ENCODE assay signal across 7 mouse cellular contexts in the genomic region with DNA sequence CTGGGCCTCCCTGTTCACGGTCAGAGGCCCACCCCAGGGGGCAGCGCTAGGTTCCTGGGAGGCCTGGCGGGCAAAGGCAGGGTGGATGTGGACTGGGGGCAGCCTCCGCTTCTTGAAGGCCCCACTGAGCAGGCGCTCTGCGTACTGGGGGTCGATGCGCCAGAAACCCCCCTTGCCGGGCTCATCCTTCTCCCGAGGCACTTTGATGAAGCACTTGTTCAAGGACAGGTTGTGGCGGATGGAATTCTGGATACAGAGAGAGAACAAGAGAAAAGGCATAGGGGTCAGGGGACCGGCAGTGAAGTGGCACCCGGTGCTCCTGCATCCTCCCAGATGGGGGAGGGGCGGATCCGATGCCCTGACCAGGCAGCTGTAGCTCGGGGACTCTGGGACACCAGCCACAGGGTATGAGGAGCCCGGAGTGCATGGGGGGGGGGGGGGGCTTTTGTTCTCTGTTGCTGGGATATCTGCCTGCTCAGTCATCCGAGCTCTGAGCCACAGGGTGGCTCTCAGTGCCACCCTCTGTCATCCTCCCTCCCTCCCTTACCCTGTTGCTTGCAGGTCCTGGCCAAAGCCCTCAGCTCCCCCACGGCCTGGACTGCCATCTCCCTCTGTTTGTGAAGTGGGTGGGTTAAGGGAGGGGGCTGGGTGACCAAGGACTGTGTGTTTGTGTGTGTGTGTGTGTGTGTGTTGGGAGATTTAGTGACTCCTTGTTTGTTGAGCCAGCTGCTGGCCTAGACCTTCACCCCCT. TPM values are rescaled to one million over a fixed set of nuclear protein-coding genes. Genes with fewer than 3 reads are reported as not detected.
DNase-seq lines count a peak whose midpoint lies in the region; ATAC-seq and TF ChIP-seq lines count a peak whose summit lies in the region.

No protein-coding gene starts in this region.

- peak overlapping the region; percentile 100 for H3K4me2 ChIP-seq in liver, embryonic 11.5 days
- no peak overlapping the region for H3K4me2 ChIP-seq in liver, postnatal 0 days (ENCODE audit: low read depth, low read length)
- no peak overlapping the region for H3K4me2 ChIP-seq in embryonic facial prominence, embryonic 11.5 days (ENCODE audit: low read depth, low read length)
- H3K4me2 ChIP-seq in neural tube, embryonic 13.5 days = peak overlapping the region; percentile 85

- no peaks in the 10 kb centered on the region for H3K36me3 ChIP-seq in liver, embryonic 11.5 days (ENCODE audit: control insufficient read depth, insufficient read depth, low read length)
- no peaks in the 10 kb centered on the region for H3K36me3 ChIP-seq in liver, postnatal 0 days (replicated peaks; ENCODE audit: insufficient read depth, low read length)
- H3K36me3 ChIP-seq in embryonic facial prominence, embryonic 11.5 days (replicated peaks; ENCODE audit: control insufficient read depth, insufficient read depth, low read depth, low read length) = no peaks in the 10 kb centered on the region
- no peaks in the 10 kb centered on the region for H3K36me3 ChIP-seq in neural tube, embryonic 13.5 days

- TF ChIP-seq EP300 in liver, postnatal 0 days (IDR thresholded peaks at IDR 0.05; ENCODE audit: low read depth) = no peak

- H3K4me1 ChIP-seq in liver, embryonic 11.5 days (replicated peaks; ENCODE audit: control insufficient read depth, insufficient read depth, low read length) = peaks cover 26% of the 10 kb centered on the region
- H3K4me1 ChIP-seq in liver, postnatal 0 days (ENCODE audit: insufficient read depth) = peaks cover 32% of the 10 kb centered on the region
- peaks cover 4% of the 10 kb centered on the region for H3K4me1 ChIP-seq in embryonic facial prominence, embryonic 11.5 days (ENCODE audit: control insufficient read depth, insufficient read depth, low read length)
- peaks cover 88% of the 10 kb centered on the region for H3K4me1 ChIP-seq in neural tube, embryonic 13.5 days (replicated peaks)

- no peak overlapping the region for H3K4me3 ChIP-seq in liver, embryonic 11.5 days (ENCODE audit: low read depth, low read length)
- no peak overlapping the region for H3K4me3 ChIP-seq in liver, postnatal 0 days (ENCODE audit: low read depth, low read length)
- H3K4me3 ChIP-seq in embryonic facial prominence, embryonic 11.5 days (ENCODE audit: low read depth, low read length) = no peak overlapping the region
- no peak overlapping the region for H3K4me3 ChIP-seq in neural tube, embryonic 13.5 days

- DNase-seq in liver, embryonic 11.5 days (ENCODE audit: low spot score) = no peak
- DNase-seq in liver, postnatal 0 days = no peak
- peak; percentile 16 for DNase-seq in embryonic facial prominence, embryonic 11.5 days (ENCODE audit: low spot score)
- peak; percentile 58 to 71 for DNase-seq in kidney, postnatal 25 days
- no peak for DNase-seq in urinary bladder, postnatal 4 days (ENCODE audit: low spot score in 2 of 2)
- DNase-seq in spleen, postnatal 10 days (ENCODE audit: low spot score in 2 of 2) = no peak

- H3K9me3 ChIP-seq in liver, embryonic 11.5 days (ENCODE audit: control insufficient read depth, low read length) = no peaks in the 10 kb centered on the region
- no peaks in the 10 kb centered on the region for H3K9me3 ChIP-seq in liver, postnatal 0 days (ENCODE audit: low read length)
- H3K9me3 ChIP-seq in embryonic facial prominence, embryonic 11.5 days (replicated peaks; ENCODE audit: control insufficient read depth, low read length) = no peaks in the 10 kb centered on the region
- H3K9me3 ChIP-seq in neural tube, embryonic 13.5 days = no peaks in the 10 kb centered on the region

- 52% methylated on average over 19 of the region's 19 CpGs for WGBS in liver, embryonic 11.5 days
- WGBS in liver, postnatal 0 days (ENCODE audit: insufficient replicate concordance) = 59% methylated on average over 15 of the region's 19 CpGs
- 42% methylated on average over 17 of the region's 19 CpGs for WGBS in embryonic facial prominence, embryonic 11.5 days
- WGBS in neural tube, embryonic 13.5 days = 20% methylated on average over 17 of the region's 19 CpGs

- ATAC-seq in liver, embryonic 11.5 days (replicated peaks; ENCODE audit: low FRiP score) = no peak
- ATAC-seq in liver, postnatal 0 days = no peak
- 0 out of 2 replicates have a peak, but pooled peaks have one; percentile 16 for ATAC-seq in embryonic facial prominence, embryonic 11.5 days (replicated peaks; ENCODE audit: insufficient number of reproducible peaks, low FRiP score, low TSS enrichment, low read depth)
- ATAC-seq in neural tube, embryonic 13.5 days (ENCODE audit: low read depth) = peak; percentile 38

- H3K27ac ChIP-seq in liver, embryonic 11.5 days (ENCODE audit: low read depth, low read length) = no peak overlapping the region
- no peak overlapping the region for H3K27ac ChIP-seq in liver, postnatal 0 days (ENCODE audit: low read depth)
- no peak overlapping the region for H3K27ac ChIP-seq in embryonic facial prominence, embryonic 11.5 days (replicated peaks; ENCODE audit: low read depth, low read length)
- peak overlapping the region; percentile 73 for H3K27ac ChIP-seq in neural tube, embryonic 13.5 days (replicated peaks)

- TF ChIP-seq CTCF in liver, postnatal 0 days (IDR thresholded peaks at IDR 0.05; ENCODE audit: low read depth) = no peak

- H3K9ac ChIP-seq in liver, embryonic 11.5 days (ENCODE audit: low read depth, low read length) = no peak overlapping the region
- H3K9ac ChIP-seq in liver, postnatal 0 days (replicated peaks) = no peak overlapping the region
- no peak overlapping the region for H3K9ac ChIP-seq in embryonic facial prominence, embryonic 11.5 days (replicated peaks; ENCODE audit: low read length)
- 0 out of 2 replicates have a peak overlapping the region, but pooled peaks have one; percentile 17 for H3K9ac ChIP-seq in neural tube, embryonic 13.5 days

- peaks cover 33% of the 10 kb centered on the region for H3K27me3 ChIP-seq in liver, embryonic 11.5 days (replicated peaks; ENCODE audit: control insufficient read depth, insufficient read depth, low read length)
- H3K27me3 ChIP-seq in liver, postnatal 0 days (ENCODE audit: insufficient read depth, low read length) = peaks cover 26% of the 10 kb centered on the region
- H3K27me3 ChIP-seq in embryonic facial prominence, embryonic 11.5 days (ENCODE audit: control insufficient read depth, insufficient read depth, low read length) = peaks cover 16% of the 10 kb centered on the region
- H3K27me3 ChIP-seq in neural tube, embryonic 13.5 days = peaks cover 24% of the 10 kb centered on the region

RNA-seq across cellular contexts. Expression of a gene that starts 2.8 kb away (rescaled TPM):
- polyA plus RNA-seq in liver, embryonic 11.5 days (2014; fragmentation: Nextera tagmentation; extraction: Ambion mirVana) = 1.2 and 1.3 TPM in 2 replicates
- polyA plus RNA-seq in liver, postnatal 0 days (2015; fragmentation: Nextera tagmentation; extraction: Ambion mirVana) = 0.07 and 0.14 TPM in 2 replicates
- polyA plus RNA-seq in embryonic facial prominence, embryonic 11.5 days (2014; fragmentation: Nextera tagmentation; extraction: Ambion mirVana) = 0.43 and 0.79 TPM in 2 replicates
- 7.8 and 8.1 TPM in 2 replicates for polyA plus RNA-seq in neural tube, embryonic 13.5 days (2015; fragmentation: Nextera tagmentation; extraction: Ambion mirVana)

RNA-seq across cellular contexts. Expression of a gene that starts 25.4 kb away (rescaled TPM):
- polyA plus RNA-seq in liver, embryonic 11.5 days (2014; fragmentation: Nextera tagmentation; extraction: Ambion mirVana) = 47.4 and 51.3 TPM in 2 replicates
- 18.1 and 18.4 TPM in 2 replicates for polyA plus RNA-seq in liver, postnatal 0 days (2015; fragmentation: Nextera tagmentation; extraction: Ambion mirVana)
- 64.1 and 64.2 TPM in 2 replicates for polyA plus RNA-seq in embryonic facial prominence, embryonic 11.5 days (2014; fragmentation: Nextera tagmentation; extraction: Ambion mirVana)
- polyA plus RNA-seq in neural tube, embryonic 13.5 days (2015; fragmentation: Nextera tagmentation; extraction: Ambion mirVana) = 81.5 and 88.7 TPM in 2 replicates

RNA-seq across cellular contexts. Expression of a gene that starts 51.7 kb away (rescaled TPM):
- 0.11 TPM in 1 of 2 replicates, not detected in the other for polyA plus RNA-seq in liver, embryonic 11.5 days (2014; fragmentation: Nextera tagmentation; extraction: Ambion mirVana)
- not detected in 2 replicates for polyA plus RNA-seq in liver, postnatal 0 days (2015; fragmentation: Nextera tagmentation; extraction: Ambion mirVana)
- polyA plus RNA-seq in embryonic facial prominence, embryonic 11.5 days (2014; fragmentation: Nextera tagmentation; extraction: Ambion mirVana) = 0.11 and 0.52 TPM in 2 replicates
- polyA plus RNA-seq in neural tube, embryonic 13.5 days (2015; fragmentation: Nextera tagmentation; extraction: Ambion mirVana) = 1.1 and 1.2 TPM in 2 replicates

RNA-seq across cellular contexts. Expression of a gene that starts 58.4 kb away (rescaled TPM):
- polyA plus RNA-seq in liver, embryonic 11.5 days (2014; fragmentation: Nextera tagmentation; extraction: Ambion mirVana) = 88.4 and 89.4 TPM in 2 replicates
- polyA plus RNA-seq in liver, postnatal 0 days (2015; fragmentation: Nextera tagmentation; extraction: Ambion mirVana) = 20.9 and 23.8 TPM in 2 replicates
- 78.7 and 80.5 TPM in 2 replicates for polyA plus RNA-seq in embryonic facial prominence, embryonic 11.5 days (2014; fragmentation: Nextera tagmentation; extraction: Ambion mirVana)
- 64.0 and 64.4 TPM in 2 replicates for polyA plus RNA-seq in neural tube, embryonic 13.5 days (2015; fragmentation: Nextera tagmentation; extraction: Ambion mirVana)

Comparison
In these comparisons a context has a peak if more than half of its experiments do, and no peak if none do; other contexts are left out.
1. H3K4me2 ChIP-seq: peak in liver, embryonic 11.5 days (single experiment) and neural tube, embryonic 13.5 days (single experiment); none in liver, postnatal 0 days (single experiment) and embryonic facial prominence, embryonic 11.5 days (single experiment).
2. ATAC-seq: peak in embryonic facial prominence, embryonic 11.5 days (single experiment) and neural tube, embryonic 13.5 days (single experiment); none in liver, embryonic 11.5 days (single experiment) and liver, postnatal 0 days (single experiment).
3. DNase-seq: peak in embryonic facial prominence, embryonic 11.5 days (single experiment) and kidney, postnatal 25 days (2 of 2); none in liver, embryonic 11.5 days (single experiment), liver, postnatal 0 days (single experiment), urinary bladder, postnatal 4 days (0 of 2) and spleen, postnatal 10 days (0 of 2).